Mouse (Mus musculus) layer of hippocampus, postnatal 14 days (tissue): Measurements from ENCODE around the gene Tmem52b. TPM values are rescaled to one million over a fixed set of nuclear protein-coding genes. Genes with fewer than 3 reads are reported as not detected.
"Not testable (repeated sequence)": the region's sequence is repeated elsewhere in the genome, so short reads cannot be mapped to it uniquely, and the experiment has no call there.

Experiments
- DNase-seq, 2 experiments: peaks; one replicate each; pipeline ENCODE4 v3.0.0; 2021 to 2022; ENCODE audit warnings: low spot score in 2 of 2, mixed read lengths in 1 of 2
- long read RNA-seq, 2 experiments: library from polyadenylated mRNA; stranded (forward); transcript quantifications; one replicate each; pipeline ENCODE4 v2.0.0; 2021
- total RNA-seq, 2 experiments: library from RNA; stranded (reverse); gene quantifications; 2 replicates each; pipeline ENCODE4 v1.2.3; 2021

Gene Tmem52b
- total RNA-seq, result not detected
- long read RNA-seq, experiment 1, result 0 reads
- long read RNA-seq, experiment 2, result 0 reads

GRCm38 (mm10) chr6:129512367-129512766, at the start of gene Tmem52b:
Tmem52b (plus strand) TSS chr6:129512555.
- DNase-seq, result no peak

GRCm38 (mm10) chr6:129471386-129471785, 41.0 kb upstream of the Tmem52b start:
- DNase-seq, result no peak

GRCm38 (mm10) chr6:129472627-129473026, 39.7 kb upstream of the Tmem52b start:
- DNase-seq, result no peak

GRCm38 (mm10) chr6:129476404-129477126, 35.8 kb upstream of the Tmem52b start:
- DNase-seq, result peak in 1 of 2 experiments; percentile 53

GRCm38 (mm10) chr6:129480089-129480958, 32.0 kb upstream of the Tmem52b start:
- DNase-seq, result peak; percentile 55 to 76

- DNase-seq, result no peak
Observed at GRCm38 (mm10) chr6:129494924-129495323, 17.4 kb upstream of the Tmem52b start.

- no peak for DNase-seq
Observed at GRCm38 (mm10) chr6:129497345-129498218, 14.8 kb upstream of the Tmem52b start.

- not testable (repeated sequence) for DNase-seq
Observed at GRCm38 (mm10) chr6:129499516-129499915, 12.8 kb upstream of the Tmem52b start.

- no peak for DNase-seq
Observed at GRCm38 (mm10) chr6:129503471-129503870, 8.9 kb upstream of the Tmem52b start.

- no peak for DNase-seq
Observed at GRCm38 (mm10) chr6:129507024-129507423, 5.3 kb upstream of the Tmem52b start, which contains the start of gene Olr1. Olr1 (minus strand) TSS chr6:129507165.

- DNase-seq, result no peak
Observed at GRCm38 (mm10) chr6:129510120-129510911, 2.0 kb upstream of the Tmem52b start.

GRCm38 (mm10) chr6:129512868-129513267, 513 bp downstream of the Tmem52b start:
- no peak for DNase-seq

- DNase-seq, result no peak
Observed at GRCm38 (mm10) chr6:129513409-129513808, 1.1 kb downstream of the Tmem52b start.

GRCm38 (mm10) chr6:129514376-129514775, 2.0 kb downstream of the Tmem52b start:
- no peak for DNase-seq

- DNase-seq, result no peak
Observed at GRCm38 (mm10) chr6:129515068-129515467, 2.7 kb downstream of the Tmem52b start.

- no peak for DNase-seq
Observed at GRCm38 (mm10) chr6:129516388-129516787, 4.0 kb downstream of the Tmem52b start.

- peak; percentile 26 to 71 for DNase-seq
Observed at GRCm38 (mm10) chr6:129517752-129518408, 5.5 kb downstream of the Tmem52b start.

- DNase-seq, result no peak
Observed at GRCm38 (mm10) chr6:129526069-129526468, 13.7 kb downstream of the Tmem52b start.

- DNase-seq, result no peak
Observed at GRCm38 (mm10) chr6:129527416-129527815, 15.1 kb downstream of the Tmem52b start.

- DNase-seq, result no peak
Observed at GRCm38 (mm10) chr6:129529605-129530004, 17.2 kb downstream of the Tmem52b start.
